Mouse (Mus musculus) neural tube, embryonic 13.5 days (tissue): ENCODE data around the gene Frmd6. TPM values are rescaled to one million over a fixed set of nuclear protein-coding genes. Genes with fewer than 3 reads are reported as not detected.

Source experiments
- ATAC-seq: fragments of 200-750 bp; cut with Nextera tagmentation; 2 replicates; pipeline ENCODE4 v1.8.0; 2017; ENCODE audit warnings: low read depth, mild to moderate bottlenecking, moderate TSS enrichment, moderate library complexity
- H3K27ac ChIP-seq: fragments of 300-500 bp; sonication (generic); replicated peaks from 2 replicates; pipeline ENCODE4 v1.5.1; 2015; ENCODE audit warnings: moderate library complexity, mild to moderate bottlenecking, inconsistent platforms
- H3K27me3 ChIP-seq: fragments of 300-500 bp; sonication (generic); 2 replicates; pipeline ENCODE4 v1.6.1; 2015; ENCODE audit warnings: mild to moderate bottlenecking, inconsistent platforms
- H3K36me3 ChIP-seq: fragments of 300-500 bp; sonication (generic); 2 replicates; pipeline ENCODE4 v1.6.1; 2015; ENCODE audit warnings: mild to moderate bottlenecking, inconsistent platforms
- H3K4me1 ChIP-seq: fragments of 300-500 bp; sonication (generic); replicated peaks from 2 replicates; pipeline ENCODE4 v1.6.1; 2015; ENCODE audit warnings: inconsistent platforms
- H3K4me2 ChIP-seq: fragments of 300-500 bp; sonication (generic); 2 replicates; pipeline ENCODE4 v1.6.1; 2015; ENCODE audit warnings: inconsistent platforms, mild to moderate bottlenecking, moderate library complexity
- H3K4me3 ChIP-seq: fragments of 300-500 bp; sonication (generic); 2 replicates; pipeline ENCODE4 v1.5.1; 2015; ENCODE audit warnings: mild to moderate bottlenecking, inconsistent platforms
- H3K9ac ChIP-seq: fragments of 300-500 bp; sonication (generic); 2 replicates; pipeline ENCODE4 v1.6.1; 2015; ENCODE audit warnings: moderate library complexity, mild to moderate bottlenecking, inconsistent platforms
- H3K9me3 ChIP-seq: fragments of 300-500 bp; sonication (generic); 2 replicates; pipeline ENCODE4 v1.6.1; 2016; ENCODE audit warnings: inconsistent platforms
- WGBS: fragments of 180-500 bp; shearing (Covaris S2); methylation state at CpG from one replicate; pipeline ENCODE4 v1.1.7; 2015; 5-methylcytosine and 5-hydroxymethylcytosine counted together
- polyA plus RNA-seq: library from polyadenylated mRNA; unstranded; fragments of >200 nt; fragmentation: Nextera tagmentation; extraction: Ambion mirVana; gene quantifications from 2 replicates; pipeline ENCODE4 v1.2.1, GENCODE M21; 2015

The Frmd6 gene
- polyA plus RNA-seq, 1 experiment from 2014 or later: 12.7 TPM

DNA sequence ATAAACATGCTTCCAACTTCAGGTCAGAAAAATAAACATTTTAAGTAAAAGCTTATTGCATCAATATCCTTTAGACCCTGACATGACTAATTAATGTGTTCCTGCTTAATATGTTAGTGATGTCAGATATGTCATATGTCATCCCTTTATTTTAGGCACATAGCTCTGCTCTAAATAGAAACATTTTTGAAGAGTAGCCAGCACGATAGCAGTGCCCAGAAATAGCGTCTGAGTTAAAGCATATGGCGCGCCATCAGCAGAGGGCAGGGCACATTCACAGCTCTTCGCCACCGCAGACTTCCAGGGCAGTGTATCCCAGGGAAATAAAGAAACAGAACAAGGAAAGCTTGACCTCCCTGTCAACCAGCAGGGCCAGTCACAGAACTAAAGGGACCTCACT, 13.1 kb upstream of the Frmd6 start:
- no peak overlapping the region for H3K27ac ChIP-seq
- H3K27me3 ChIP-seq: no peaks in the 10 kb centered on the region
- H3K4me3 ChIP-seq: no peak overlapping the region
- WGBS: 79% methylated on average over 6 of the region's 6 CpGs
- ATAC-seq: no peak
- H3K4me2 ChIP-seq: no peak overlapping the region
- H3K36me3 ChIP-seq: no peaks in the 10 kb centered on the region
- no peaks in the 10 kb centered on the region for H3K9me3 ChIP-seq
- H3K9ac ChIP-seq: no peak overlapping the region
- H3K4me1 ChIP-seq: no peaks in the 10 kb centered on the region

- ATAC-seq: no peak
- no peak overlapping the region for H3K4me3 ChIP-seq
- H3K9ac ChIP-seq: no peak overlapping the region
- no peaks in the 10 kb centered on the region for H3K4me1 ChIP-seq
- WGBS: 15% methylated on average over 3 of the region's 3 CpGs
- H3K27me3 ChIP-seq: no peaks in the 10 kb centered on the region
- no peak overlapping the region for H3K4me2 ChIP-seq
- no peaks in the 10 kb centered on the region for H3K36me3 ChIP-seq
- H3K9me3 ChIP-seq: no peaks in the 10 kb centered on the region
- H3K27ac ChIP-seq: no peak overlapping the region
These were observed 12.4 kb upstream of the Frmd6 start for GRCm38 (mm10) chr12:70812822-70813465.

DNA sequence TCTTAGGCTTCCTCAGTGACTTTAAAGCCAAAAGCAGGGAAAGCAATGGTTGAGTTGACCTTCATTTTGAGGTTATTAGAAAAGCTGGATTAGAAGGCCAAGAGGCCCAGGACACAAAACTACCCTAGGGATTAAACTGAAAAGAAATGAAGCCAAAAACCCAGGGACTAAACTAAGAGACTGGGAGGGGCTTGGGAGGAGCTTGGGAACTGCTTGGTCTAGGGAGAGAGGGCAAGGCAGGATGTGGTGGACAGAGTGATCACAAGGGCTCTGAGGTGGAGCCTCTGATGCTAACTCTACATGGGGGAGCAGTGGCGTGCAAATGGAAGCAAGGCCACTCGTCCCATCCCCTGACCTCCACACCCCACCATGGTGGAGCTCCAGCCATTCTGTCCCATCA, 8.6 kb upstream of the Frmd6 start:
- H3K27me3 ChIP-seq: no peaks in the 10 kb centered on the region
- H3K4me3 ChIP-seq: no peak overlapping the region
- 94% methylated on average over 2 of the region's 2 CpGs for WGBS
- H3K9me3 ChIP-seq: no peaks in the 10 kb centered on the region
- H3K27ac ChIP-seq: no peak overlapping the region
- H3K9ac ChIP-seq: no peak overlapping the region
- ATAC-seq: no peak
- no peak overlapping the region for H3K4me2 ChIP-seq
- no peaks in the 10 kb centered on the region for H3K4me1 ChIP-seq
- no peaks in the 10 kb centered on the region for H3K36me3 ChIP-seq

DNA sequence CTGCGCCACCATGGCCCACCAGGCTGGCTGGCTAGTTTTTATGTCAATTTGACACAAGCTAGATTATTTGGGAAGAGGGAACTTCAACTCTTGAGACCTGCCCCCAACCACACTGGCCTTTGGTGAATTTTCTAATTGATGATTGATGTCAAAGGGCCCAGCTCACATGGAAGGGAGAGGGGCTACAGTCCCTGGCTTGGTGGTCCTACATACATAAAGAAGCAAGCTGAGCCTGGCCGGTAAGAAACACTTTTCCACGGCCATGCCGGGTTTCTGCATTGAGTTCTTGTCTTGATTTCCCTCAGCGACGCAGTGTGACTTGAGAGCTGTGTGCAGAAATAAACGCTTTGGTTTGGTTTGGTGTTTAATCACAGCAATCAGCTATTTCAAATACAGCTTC, 1.3 kb upstream of the Frmd6 start:
- H3K9me3 ChIP-seq: no peaks in the 10 kb centered on the region
- ATAC-seq: no peak
- peak overlapping the region; percentile 77 for H3K4me2 ChIP-seq
- no peak overlapping the region for H3K27ac ChIP-seq
- peak overlapping the region; percentile 79 for H3K9ac ChIP-seq
- no peaks in the 10 kb centered on the region for H3K36me3 ChIP-seq
- H3K4me1 ChIP-seq: peaks cover 35% of the 10 kb centered on the region
- peak overlapping the region; percentile 61 for H3K4me3 ChIP-seq
- WGBS: 63% methylated on average over 7 of the region's 7 CpGs
- H3K27me3 ChIP-seq: no peaks in the 10 kb centered on the region

GRCm38 (mm10) chr12:70825651-70826317, 470 bp downstream of the Frmd6 start:
- WGBS: under 1% methylated on average over 55 of the region's 55 CpGs
- Histone ChIP-seq H3K27ac (peak overlapping the region; percentile 91), H3K9ac (peak overlapping the region; percentile 78), H3K27me3 (no peaks in the 10 kb centered on the region), H3K9me3 (no peaks in the 10 kb centered on the region), H3K4me3 (peak overlapping the region; percentile 61), H3K36me3 (no peaks in the 10 kb centered on the region), H3K4me2 (peak overlapping the region; percentile 77), H3K4me1 (peaks cover 51% of the 10 kb centered on the region)
- peak; percentile 72 for ATAC-seq

DNA sequence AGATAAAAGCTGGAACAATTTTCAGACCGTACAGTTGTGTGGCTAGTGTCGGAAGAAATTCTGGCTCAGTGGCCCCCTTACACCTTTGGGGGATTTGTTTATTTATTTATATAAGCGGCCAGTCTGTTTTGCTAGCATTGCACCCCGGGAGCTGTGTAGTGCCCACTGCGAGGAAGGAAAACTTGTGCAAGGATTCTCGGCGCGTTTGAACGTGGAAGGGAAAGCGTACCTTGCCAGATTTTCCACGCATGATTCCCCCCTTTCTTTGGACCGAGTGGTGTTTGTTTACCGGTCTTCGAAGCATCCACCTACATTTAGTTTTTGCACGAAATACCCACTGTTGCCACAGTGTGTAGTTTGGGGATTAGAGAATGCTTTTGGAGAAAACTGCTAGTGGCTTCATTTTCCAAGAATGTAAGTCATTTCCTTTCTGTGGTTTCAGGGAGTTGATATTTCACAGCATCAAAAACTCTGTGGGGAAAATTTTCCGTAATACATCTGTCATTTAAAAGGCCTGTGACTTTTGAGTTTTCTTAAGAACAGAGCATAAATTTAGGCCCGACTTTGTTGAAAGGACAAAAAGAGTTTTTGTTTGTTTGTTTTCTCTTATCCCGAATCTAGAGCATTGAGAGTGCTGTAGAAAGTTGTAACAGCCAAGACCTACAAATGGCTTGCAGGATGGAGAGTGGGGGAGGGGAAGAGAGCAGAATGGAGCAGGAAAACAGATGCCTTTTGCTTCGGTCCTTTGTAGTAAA, 1.2 kb downstream of the Frmd6 start:
- no peak for ATAC-seq
- peaks cover 56% of the 10 kb centered on the region for H3K4me1 ChIP-seq
- H3K9ac ChIP-seq: peak overlapping the region; percentile 78
- no peaks in the 10 kb centered on the region for H3K36me3 ChIP-seq
- H3K9me3 ChIP-seq: no peaks in the 10 kb centered on the region
- H3K4me2 ChIP-seq: peak overlapping the region; percentile 77
- H3K27me3 ChIP-seq: no peaks in the 10 kb centered on the region
- peak overlapping the region; percentile 91 for H3K27ac ChIP-seq
- H3K4me3 ChIP-seq: peak overlapping the region; percentile 61
- 1% methylated on average over 19 of the region's 19 CpGs for WGBS

GRCm38 (mm10) chr12:70827187-70827900, 2.0 kb downstream of the Frmd6 start:
- Histone ChIP-seq H3K4me2 (peak overlapping the region; percentile 77), H3K27me3 (no peaks in the 10 kb centered on the region), H3K4me1 (peaks cover 56% of the 10 kb centered on the region), H3K9ac (peak overlapping the region; percentile 78), H3K27ac (peak overlapping the region; percentile 20; the same call in 1 of the 2 replicates), H3K4me3 (peak overlapping the region; percentile 61), H3K9me3 (no peaks in the 10 kb centered on the region), H3K36me3 (no peaks in the 10 kb centered on the region)
- 19% methylated on average over 9 of the region's 9 CpGs for whole genome bisulfite sequencing
- no peak for ATAC-seq

DNA sequence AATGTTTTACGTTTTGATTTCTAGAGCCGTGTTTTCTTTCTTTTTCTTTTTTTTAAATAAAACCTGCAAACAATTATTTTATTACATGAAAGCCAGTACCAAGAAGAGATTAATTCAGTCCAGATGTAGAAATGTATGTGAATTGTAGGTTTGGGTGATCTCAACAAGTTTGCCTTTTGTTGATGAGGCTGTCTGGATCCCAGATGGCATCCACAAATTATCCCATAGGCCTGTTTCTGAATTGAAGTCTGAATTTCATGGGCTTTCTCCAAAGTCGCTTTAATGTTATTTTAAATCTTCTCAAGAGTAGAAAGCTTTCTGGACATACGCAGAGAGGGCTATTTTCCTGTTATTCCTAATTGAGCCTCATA, 2.6 kb downstream of the Frmd6 start:
- Histone ChIP-seq H3K36me3 (no peaks in the 10 kb centered on the region), H3K9ac (no peak overlapping the region), H3K4me1 (peaks cover 56% of the 10 kb centered on the region), H3K27ac (no peak overlapping the region), H3K27me3 (no peaks in the 10 kb centered on the region), H3K4me3 (no peak overlapping the region), H3K9me3 (no peaks in the 10 kb centered on the region), H3K4me2 (peak overlapping the region; percentile 77)
- 43% methylated on average over 4 of the region's 4 CpGs for WGBS
- ATAC-seq: no peak

- 73% methylated on average over 9 of the region's 9 CpGs for WGBS
- Histone ChIP-seq H3K4me2 (no peak overlapping the region), H3K36me3 (no peaks in the 10 kb centered on the region), H3K27ac (no peak overlapping the region), H3K4me1 (peaks cover 47% of the 10 kb centered on the region), H3K27me3 (no peaks in the 10 kb centered on the region), H3K9ac (peak overlapping the region; percentile 31; the same call in 1 of the 2 replicates), H3K9me3 (no peaks in the 10 kb centered on the region), H3K4me3 (no peak overlapping the region)
- peak; percentile 30; the same call in 1 of the 2 replicates for ATAC-seq
These were observed 5.8 kb downstream of the Frmd6 start for GRCm38 (mm10) chr12:70830982-70831566.

DNA sequence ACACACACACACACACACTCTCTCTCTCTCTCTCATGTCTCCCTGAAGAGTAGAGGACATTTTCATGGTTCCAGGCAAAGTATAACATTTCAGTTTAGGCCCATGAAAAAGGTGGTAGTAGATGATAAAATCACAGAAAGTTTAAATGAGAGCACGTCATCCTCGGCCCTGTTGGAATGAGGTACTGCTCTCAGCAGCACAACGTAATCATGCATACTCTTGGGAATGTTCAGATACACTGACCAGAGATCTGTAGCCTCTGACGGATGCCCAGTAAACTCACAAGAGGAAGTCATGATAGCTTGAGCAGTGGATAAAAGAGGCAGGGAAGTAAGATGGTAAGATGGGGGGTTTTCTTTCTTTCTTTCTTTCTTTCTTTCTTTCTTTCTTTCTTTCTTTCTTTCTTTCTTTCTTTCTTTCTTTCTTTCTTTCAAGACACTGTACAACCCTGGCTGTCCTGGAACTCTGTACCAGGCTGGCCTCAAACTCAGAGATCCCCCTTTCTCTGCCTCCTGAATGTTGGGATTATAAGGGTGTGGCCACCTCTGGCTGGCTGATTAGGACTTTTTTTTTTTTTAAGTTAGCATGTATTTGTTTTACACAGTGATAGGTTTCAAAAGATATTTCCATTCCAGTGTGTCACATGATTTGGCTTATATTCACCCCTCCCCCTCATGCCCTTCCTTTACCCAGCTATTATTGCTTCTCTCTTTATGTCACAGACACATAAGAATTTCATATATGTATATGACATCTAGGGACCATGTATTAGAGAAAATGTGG, 7.1 kb downstream of the Frmd6 start:
- Histone ChIP-seq H3K9me3 (no peaks in the 10 kb centered on the region), H3K27ac (no peak overlapping the region), H3K36me3 (no peaks in the 10 kb centered on the region), H3K4me1 (peaks cover 35% of the 10 kb centered on the region), H3K4me3 (no peak overlapping the region), H3K27me3 (no peaks in the 10 kb centered on the region), H3K4me2 (no peak overlapping the region), H3K9ac (no peak overlapping the region)
- no peak for ATAC-seq
- 87% methylated on average over 4 of the region's 4 CpGs for WGBS

- no peak overlapping the region for H3K4me2 ChIP-seq
- no peak for ATAC-seq
- H3K4me3 ChIP-seq: no peak overlapping the region
- no peaks in the 10 kb centered on the region for H3K27me3 ChIP-seq
- H3K9me3 ChIP-seq: no peaks in the 10 kb centered on the region
- no peaks in the 10 kb centered on the region for H3K36me3 ChIP-seq
- no peak overlapping the region for H3K9ac ChIP-seq
- peaks cover 36% of the 10 kb centered on the region for H3K4me1 ChIP-seq
- WGBS: 94% methylated on average over 3 of the region's 3 CpGs
- H3K27ac ChIP-seq: no peak overlapping the region
These were observed 7.7 kb downstream of the Frmd6 start for GRCm38 (mm10) chr12:70833050-70833449.
